Mouse (Mus musculus): ENCODE data around the gene Gpsm2.

DNA sequence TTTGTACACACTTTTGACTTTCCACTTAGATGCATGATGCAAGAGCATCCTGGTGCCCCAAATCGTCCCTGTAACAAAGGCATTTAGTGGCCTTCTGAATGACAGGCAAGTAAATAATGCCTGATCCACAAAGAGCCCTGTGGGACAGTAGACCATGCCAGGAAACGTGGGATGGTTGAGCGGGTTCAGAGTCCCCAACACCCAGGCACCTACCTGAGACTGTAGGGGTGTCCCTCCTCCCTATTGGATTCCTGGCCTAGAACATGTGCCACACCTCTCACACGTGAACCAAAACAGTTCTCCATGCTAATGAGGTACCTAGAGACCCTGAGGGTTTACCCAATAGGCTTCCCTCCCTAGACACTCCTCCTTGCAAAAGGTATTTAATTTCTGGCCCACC, 41.1 kb downstream of the Gpsm2 start:
- TF ChIP-seq POLR2A (IDR thresholded peaks at IDR 0.05; ENCODE audit: borderline replicate concordance, extremely low read depth, insufficient read depth, insufficient read length, poor library complexity, severe bottlenecking) (no peak), CTCF (IDR thresholded peaks at IDR 0.05; ENCODE audit: borderline replicate concordance, extremely low read depth, insufficient read depth, insufficient read length) (no peak)
